Mouse (Mus musculus) A20 (cell line): ENCODE measurements around the gene H1f0.
A peak's percentile ranks its signal among the peaks of the same experiment; 100 is the strongest.

ENCODE experiments used
- DNase-seq: peaks from one replicate; pipeline ENCODE4 v3.0.0-alpha.2; 2011; ENCODE audit warnings: low read depth, low spot score

The H1f0 gene

DNA sequence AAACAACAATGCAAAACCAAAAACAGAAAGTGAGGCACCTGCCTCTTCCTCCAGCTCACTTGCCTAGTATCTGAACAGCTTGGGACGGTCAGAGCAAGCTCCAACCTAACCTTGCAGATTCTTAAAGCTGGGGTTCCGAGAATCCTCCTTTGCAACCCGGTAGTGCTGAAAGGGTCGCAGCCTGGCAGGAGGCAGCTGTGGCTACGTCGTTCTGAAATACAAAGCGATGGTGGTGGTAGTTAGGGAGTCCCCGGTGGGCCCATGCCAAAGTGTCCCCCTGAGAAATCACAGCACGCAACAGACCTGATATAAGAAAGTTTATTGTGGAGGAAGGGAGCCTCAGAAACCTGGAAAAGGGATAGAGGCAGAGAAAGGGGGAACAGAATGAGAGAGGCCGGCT is 10.1 kb downstream of the H1f0 start:
- no peak for DNase-seq

GRCm38 (mm10) chr15:79038853-79039252 is 10.6 kb downstream of the H1f0 start:
- DNase-seq, result peak; percentile 93

- DNase-seq, result peak; percentile 62
These were observed 12.5 kb downstream of the H1f0 start for GRCm38 (mm10) chr15:79040501-79041416.

DNA sequence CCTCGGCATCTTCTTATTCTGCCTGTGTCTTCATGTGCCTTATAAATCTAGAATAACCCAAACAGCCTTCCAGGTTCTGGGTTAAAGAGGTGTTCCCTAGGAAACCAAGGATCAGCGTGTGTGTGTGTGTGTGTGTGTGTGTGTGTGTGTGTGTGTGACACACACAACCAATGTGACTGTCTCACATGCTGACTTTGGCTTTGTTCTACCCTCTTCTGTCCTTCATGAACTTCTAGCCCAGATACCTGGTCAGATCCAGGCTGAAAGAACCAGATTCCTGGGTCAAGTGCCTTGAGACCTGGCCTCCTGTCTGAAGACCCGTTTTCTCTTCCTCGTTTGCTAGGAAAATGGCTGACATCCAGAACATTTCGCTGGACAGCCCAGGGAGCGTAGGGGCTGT is 13.3 kb downstream of the H1f0 start, which contains the start of gene Galr3:
Gene Galr3 (plus strand): TSS at position 301 of the 400 bp plus-strand sequence.
- DNase-seq, result no peak

- DNase-seq, result no peak
These were observed 14.7 kb downstream of the H1f0 start for GRCm38 (mm10) chr15:79042721-79043491.

- no peak for DNase-seq
These were observed 16.6 kb downstream of the H1f0 start for GRCm38 (mm10) chr15:79044837-79045236.

DNA sequence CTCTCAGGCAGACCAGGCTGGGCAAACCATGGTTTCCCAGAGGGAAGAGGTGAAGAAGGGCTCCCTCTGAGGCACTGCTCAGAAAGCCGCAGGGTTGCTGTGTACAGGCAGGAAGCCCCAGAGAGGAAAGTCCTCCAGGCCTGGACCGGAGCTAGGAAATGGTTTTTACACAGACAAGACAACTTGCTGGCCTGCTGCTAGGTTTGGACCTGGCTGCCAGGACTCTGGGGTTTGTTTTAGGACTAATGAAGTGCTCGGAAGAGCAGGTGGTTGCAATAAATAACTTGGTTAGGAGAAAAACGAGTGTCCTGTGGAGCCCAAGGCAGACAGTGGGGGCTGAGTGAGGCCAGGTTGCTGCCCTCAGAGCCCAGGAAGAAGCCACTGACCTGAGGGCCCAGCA is 19.9 kb downstream of the H1f0 start:
- DNase-seq, result no peak

DNA sequence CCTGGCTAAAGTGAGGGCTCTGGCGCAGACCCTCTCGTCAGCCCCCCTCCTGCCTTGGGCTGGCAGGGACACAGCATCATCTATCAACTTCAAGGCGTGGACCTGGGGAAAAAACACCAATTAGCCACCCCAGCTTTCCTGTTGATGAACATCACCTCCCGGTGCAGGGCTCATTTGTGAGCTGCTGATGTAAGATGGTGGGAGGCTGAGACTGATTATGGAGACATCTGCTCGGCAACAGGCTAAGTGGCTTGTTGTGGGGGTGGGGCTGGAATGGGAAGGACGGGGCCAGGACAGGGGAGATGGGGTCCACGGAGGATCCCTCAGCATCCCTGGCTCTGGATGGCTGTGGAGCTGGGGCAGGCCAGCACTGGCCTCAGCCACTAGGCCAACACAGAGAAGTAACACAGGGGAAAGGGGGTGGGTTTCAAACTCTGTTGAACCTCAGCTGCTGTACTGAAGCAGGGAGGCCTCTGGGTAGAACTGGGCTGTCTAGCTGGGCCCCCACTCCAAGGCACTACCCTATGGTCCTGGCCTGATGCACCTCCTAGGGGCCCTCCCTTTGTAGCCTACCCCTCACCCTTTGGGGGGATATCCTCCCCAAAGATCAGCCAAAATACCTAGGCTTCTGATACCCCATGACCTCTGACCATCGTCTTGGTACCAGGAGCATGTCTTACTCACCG is 22.1 kb downstream of the H1f0 start:
- no peak for DNase-seq

DNA sequence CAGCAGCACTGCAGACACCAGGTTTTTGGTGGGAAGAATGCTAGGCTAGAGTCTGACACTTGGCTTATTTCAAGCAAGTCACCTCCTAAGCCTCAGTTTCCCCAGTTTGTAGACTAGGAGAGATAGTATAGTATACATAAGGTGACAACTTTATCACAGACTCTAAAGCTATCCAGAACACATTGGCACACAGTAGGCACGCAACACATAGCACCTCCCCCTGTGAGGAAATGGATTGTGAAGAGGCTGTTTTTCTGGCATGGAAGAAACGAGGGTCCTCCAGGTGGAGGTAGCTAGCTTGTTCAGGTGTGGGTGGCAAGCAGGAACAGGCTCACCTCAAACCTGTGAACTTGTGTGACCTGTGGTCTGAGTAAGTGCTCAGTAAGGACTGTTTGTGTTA is 22.7 kb downstream of the H1f0 start:
- DNase-seq, result no peak

DNA sequence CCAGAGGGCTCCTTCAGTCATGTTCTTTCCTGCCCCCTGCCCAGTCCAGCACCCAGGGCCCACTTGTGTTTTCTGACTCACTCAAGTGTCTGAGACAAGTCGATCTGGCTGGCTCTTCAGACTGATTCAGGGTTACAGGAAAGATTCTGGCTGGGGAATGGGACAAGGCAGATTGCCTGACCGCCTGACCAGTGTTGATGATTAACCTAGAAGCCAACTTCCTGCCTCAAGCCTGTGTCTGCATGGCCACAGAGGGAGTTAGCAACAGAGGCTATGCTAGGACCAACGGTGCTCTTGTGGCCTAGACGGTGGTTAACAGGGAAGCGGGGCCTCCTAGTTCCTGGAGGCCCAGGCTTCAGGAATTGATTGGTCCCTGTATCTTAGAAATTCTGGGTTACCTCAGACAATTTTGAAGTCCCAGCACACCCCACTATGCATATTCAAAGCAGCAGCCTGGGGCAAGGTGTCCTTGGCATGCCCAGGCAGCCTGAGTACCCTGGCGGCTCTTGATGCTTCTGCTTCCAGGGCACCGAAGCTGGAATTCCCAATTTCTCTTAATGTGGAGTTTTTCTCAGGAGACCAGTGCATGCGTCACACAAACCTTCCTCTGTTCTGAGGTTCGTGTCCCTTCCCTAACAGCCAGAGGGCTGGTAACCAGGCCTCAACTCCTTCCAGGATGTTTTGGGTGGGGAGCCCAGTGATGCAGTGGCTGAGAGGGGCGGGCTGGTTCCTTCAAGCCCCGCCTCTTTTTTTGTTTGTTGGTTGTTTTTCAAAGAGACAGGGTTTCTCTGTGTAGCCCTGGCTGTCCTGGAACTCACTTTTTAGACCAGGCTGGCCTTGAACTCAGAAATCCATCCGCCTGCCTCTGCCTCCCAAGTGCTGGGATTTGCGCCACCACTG is 23.5 kb downstream of the H1f0 start:
- DNase-seq, result no peak

DNA sequence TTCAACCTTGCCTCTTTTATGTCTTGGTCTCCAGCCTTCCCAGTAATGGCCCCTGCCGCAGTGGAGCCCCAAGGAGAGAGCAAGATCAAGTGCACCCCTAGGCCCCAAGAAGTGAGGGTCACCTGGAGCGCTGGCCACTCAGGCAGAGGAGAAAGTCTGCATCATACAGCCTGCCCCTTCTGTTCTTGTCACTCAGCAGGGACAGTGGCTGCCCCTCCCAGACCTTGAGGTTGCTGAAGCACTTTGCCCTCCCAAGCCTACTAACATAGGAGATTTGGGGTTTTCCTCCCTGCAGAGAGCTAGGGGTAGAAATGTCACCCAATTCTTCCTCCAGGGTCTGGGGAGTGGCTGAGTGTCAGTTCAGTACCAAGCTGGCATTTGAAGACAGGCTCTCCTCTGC is 24.1 kb downstream of the H1f0 start:
- DNase-seq, result no peak

DNA sequence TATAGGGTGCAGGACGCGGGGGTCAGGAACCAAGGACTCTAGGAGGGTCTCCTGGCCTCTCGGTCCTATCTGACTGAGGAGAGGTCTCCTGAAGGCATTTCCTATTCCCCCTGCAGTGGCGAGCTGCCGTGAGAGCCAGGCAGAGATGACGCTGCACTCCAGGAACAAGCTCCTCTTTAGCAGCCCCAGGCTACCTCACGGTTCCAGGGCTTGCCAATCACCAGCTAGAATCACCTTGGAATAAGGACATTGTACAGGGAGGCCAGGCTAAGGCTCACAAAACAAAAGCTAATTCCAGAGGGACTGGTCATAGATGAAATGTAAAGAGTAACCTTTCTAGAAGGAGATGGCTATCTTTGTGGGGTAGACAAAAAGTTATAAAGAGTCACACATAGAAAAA is 28.4 kb downstream of the H1f0 start:
- no peak for DNase-seq

DNA sequence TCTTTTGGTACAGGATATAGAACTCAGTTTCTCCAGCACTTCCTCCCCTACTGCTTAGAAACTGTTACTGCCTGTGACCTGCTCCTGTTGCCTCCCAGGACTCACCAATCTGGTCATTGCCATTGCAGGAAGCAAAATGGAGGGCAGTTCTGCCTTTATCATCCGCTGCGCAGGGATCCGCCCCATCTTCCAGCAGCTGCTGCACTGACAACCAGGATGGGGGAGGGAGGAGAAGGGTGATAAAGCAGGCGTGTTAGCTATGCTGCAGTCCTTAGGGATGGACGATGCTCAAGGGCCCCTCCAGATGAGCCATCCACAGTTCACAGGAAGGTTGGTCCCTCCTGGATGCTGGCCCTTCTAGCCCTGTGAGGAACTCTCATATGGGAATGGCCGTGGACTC is 29.6 kb downstream of the H1f0 start:
- no peak for DNase-seq

GRCm38 (mm10) chr15:79060887-79061565 is 32.8 kb downstream of the H1f0 start:
- DNase-seq, result no peak

DNA sequence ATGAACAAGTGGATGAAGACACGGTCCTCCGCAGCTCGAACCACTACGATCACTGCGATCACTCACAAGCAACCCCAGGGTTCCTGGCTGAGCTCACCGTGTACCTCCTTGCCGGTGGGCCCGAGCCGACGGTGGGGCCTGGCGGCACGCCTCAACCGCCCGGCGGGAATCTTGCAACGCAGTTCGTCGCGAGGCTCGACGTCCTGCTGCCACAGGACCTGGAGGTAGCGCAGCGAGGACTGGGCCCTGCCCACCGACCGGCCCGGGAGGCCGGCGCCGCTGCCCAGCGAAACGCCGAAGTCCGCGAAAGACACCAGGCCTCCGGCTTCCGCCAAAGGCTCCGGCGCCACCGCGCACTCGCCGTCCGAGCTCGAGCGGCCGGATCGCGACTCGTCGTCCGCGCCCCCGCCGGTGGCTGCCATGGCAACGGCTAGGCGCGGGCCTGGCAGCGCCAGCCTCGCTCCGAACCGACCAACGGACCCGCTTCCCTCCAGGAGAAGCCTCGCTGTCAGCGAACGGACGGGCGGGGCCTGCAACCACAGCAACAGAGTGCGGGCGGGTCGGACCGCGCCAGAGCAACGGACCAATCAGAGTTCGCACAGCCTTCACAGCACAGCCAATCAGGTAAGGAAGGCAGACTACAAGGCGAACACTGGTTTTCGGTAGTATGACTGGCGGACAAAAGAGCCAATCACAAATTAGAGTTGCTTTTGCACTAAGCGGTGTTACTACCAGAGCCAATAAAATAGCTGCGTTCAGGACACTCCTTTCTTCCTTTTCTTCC is 34.3 kb downstream of the H1f0 start, which contains the start of gene Ankrd54:
Gene Ankrd54 (minus strand): TSS at position 518 of the 784 bp plus-strand sequence.
- peak; percentile 99 for DNase-seq

DNA sequence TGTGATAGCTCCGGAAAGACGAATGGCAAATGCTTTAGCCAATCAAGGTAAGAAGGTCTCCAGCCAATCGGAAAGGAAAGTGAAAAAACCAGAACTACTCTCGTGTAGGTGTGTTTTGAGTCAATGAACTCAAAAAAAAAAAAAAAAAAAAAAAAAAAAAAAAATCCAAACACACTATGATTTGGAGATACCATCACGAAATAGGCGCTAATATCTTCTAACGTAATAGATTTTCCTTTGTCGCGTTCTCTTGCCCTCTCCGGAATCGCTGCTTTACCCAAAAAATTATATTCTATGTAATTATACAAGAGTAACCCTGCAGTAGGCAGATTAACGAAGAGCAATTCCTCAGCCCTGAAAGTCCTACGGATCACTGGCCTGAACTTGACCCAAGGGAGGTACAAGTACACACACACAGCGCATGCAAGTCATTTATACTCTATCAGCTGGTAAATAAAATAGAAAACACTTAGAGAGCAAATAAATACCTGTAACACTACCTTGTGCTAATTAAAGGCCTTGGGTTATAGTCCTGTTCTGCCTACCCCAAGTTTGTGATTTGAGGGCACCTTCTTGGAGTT is 35.0 kb downstream of the H1f0 start:
- peak; percentile 75 for DNase-seq

DNA sequence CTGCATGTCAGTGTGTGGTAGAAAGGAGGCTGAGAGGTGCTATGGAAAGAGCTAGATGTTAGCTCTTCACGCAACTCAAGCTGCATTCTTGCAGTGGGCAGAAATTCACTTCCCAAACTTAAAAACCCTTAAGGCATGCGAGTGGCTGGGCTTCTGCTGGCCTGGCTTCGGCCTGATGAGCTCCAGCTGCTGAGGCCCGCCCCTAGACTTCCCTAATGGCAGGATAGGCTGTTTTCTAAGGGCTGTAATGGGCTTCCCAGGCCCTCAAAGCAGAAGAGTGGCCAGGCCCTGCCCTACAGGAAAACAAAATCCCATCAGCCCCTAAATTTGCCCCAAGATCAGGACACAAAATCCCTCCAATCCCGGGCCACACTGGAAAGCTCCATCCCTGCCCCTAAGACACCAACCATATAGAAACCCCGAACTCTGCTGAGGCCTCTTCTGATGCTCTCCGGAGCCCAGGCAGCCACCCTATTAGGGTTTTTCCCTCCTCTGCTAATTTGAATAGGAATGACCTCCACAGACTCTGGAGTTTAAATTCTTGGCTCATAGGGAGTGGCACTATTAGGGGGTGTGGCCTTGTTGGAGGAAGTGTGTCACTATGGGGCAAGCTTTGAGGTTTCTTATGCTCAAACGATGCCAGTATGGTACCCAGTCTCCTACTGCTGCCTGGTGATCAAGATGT is 37.0 kb downstream of the H1f0 start:
- DNase-seq, result no peak

DNA sequence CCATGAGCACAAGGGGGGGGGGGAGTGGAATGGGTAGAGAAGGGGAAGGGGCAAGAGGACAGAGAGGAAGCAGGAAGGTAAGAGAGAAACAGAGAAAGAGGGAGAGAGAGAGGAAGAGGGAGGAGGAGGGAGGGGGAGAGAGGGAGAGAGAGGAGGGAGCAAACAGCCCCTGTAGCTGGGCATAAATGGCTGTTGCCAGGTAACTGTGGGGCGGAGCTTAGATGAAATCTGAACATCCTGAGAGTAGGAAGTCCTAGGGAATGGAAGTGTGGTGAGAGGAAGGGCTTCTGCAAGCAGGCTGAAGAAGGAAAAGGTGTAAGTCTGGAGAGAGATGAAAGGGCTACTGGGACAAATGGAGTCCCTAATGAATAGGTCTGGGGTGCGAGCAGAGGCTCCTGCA is 38.0 kb downstream of the H1f0 start:
- DNase-seq, result no peak

GRCm38 (mm10) chr15:79067631-79068030 is 39.4 kb downstream of the H1f0 start:
- DNase-seq, result no peak
